Mouse (Mus musculus): ENCODE data around the gene Eif3i. TPM values are rescaled to one million over a fixed set of nuclear protein-coding genes. Genes with fewer than 3 reads are reported as not detected.

The Eif3i gene
- polyA plus RNA-seq, 1 experiment from 2014 or later = 322 TPM

DNA sequence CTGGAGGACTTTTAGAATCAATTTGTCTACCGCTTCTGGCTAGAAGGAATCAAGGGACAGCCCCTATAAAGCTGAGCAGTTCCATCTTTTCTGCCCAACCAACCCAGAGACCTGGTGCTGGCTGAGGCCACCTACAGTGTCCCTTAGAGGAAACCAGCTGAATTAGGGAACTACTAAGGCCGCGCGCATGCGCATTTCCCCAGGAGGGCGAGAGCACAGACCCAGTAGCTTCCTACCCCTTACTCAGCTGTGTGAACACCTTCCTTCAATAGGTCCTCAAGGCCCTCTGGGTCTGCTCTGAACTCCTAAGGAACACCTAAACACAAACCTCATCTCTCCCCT is 24.6 kb upstream of the Eif3i start:
- H3K4me3 ChIP-seq = peak overlapping the region; percentile 62

DNA sequence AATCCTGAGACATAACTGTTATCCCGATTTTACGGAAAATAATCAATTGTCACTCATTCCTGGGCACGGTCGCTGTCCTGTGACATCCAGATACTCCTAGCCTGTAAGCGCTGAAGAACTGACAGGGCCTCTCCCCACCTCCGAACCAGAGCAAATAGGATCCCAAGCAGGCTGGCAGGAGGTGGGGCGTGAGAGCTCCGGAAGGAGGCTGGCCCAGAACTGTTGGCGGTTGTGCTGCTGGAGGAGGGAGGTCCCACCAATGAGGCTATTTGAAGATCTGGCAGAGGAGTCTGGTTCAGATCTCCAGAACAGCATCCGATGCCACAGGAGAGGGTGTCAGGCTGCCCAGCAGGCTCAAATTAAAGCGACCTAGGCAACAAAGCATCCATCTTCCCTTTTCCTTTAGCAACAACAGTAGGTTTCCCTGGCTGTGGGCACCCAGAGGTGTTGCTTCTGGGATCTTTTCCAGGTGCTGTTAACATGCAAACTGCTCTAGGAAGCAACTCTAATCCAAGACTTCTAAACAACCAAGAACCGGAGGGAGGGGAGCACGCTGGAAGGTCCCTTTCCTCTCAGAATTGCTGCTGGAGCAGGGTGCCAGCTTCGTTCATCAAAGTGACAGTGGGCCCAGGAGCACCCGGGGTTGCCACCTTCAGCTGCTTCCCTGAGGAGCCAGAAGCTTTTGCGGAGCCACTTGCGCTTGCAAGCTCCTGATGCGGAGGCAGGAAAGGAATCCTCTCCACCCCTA is 24.0 kb upstream of the Eif3i start:
- H3K27ac ChIP-seq = peak overlapping the region; percentile 81
- H3K4me3 ChIP-seq = peak overlapping the region; percentile 62
- H3K27me3 ChIP-seq (ENCODE audit: low read depth, poor library complexity, severe bottlenecking) = no peaks in the 10 kb centered on the region
- peak; percentile 80 for DNase-seq (ENCODE audit: low spot score)
- H3K4me1 ChIP-seq = peaks cover 43% of the 10 kb centered on the region
- no peaks in the 10 kb centered on the region for H3K9me3 ChIP-seq (replicated peaks)
- 1% methylated on average over 18 of the region's 18 CpGs for WGBS
- peaks cover 43% of the 10 kb centered on the region for H3K36me3 ChIP-seq

More for the DNA sequence above, 24.6 kb upstream of the Eif3i start:
- 3% methylated on average over 6 of the region's 6 CpGs for WGBS
- Histone ChIP-seq H3K9me3 (replicated peaks) (no peaks in the 10 kb centered on the region), H3K27me3 (ENCODE audit: low read depth, poor library complexity, severe bottlenecking) (no peaks in the 10 kb centered on the region), H3K27ac (peak overlapping the region; percentile 81), H3K4me1 (peaks cover 43% of the 10 kb centered on the region), H3K36me3 (peaks cover 48% of the 10 kb centered on the region)
- peak; percentile 77 for DNase-seq (ENCODE audit: low spot score)

DNA sequence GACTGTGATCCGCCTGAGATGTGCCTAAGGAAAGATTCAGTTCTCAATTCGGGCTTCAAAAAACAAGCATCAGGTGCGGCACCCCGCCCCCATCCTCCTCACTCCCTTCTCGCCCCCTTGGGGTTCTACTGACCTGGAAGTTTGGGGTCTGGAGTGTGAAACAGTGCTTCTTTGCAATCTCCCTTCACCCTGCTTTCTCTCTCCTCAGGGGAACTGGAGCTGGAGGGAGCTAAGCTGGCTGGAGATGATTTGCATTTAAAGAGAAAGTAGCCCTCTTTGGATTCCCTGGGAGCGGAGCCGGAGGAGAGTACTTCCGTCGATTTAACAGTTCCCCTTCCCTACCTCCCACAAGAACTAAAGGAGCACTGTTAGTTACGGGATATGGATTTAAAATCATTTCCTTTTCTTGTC is 23.2 kb upstream of the Eif3i start, which contains the start of gene Ccdc28b:
TSS of gene Ccdc28b (minus strand) at position 267 of the 411 bp plus-strand sequence.
- WGBS = 0% methylated on average over 10 of the region's 10 CpGs
- peak; percentile 51 for DNase-seq (ENCODE audit: low spot score)
- H3K27me3 ChIP-seq (ENCODE audit: low read depth, poor library complexity, severe bottlenecking) = no peaks in the 10 kb centered on the region
- H3K27ac ChIP-seq = peak within 1 kb of the TSS; percentile 81
- peaks cover 35% of the 10 kb centered on the region for H3K36me3 ChIP-seq
- peak within 1 kb of the TSS; percentile 62 for H3K4me3 ChIP-seq
- H3K9me3 ChIP-seq (replicated peaks) = no peaks in the 10 kb centered on the region
- peaks cover 48% of the 10 kb centered on the region for H3K4me1 ChIP-seq

DNA sequence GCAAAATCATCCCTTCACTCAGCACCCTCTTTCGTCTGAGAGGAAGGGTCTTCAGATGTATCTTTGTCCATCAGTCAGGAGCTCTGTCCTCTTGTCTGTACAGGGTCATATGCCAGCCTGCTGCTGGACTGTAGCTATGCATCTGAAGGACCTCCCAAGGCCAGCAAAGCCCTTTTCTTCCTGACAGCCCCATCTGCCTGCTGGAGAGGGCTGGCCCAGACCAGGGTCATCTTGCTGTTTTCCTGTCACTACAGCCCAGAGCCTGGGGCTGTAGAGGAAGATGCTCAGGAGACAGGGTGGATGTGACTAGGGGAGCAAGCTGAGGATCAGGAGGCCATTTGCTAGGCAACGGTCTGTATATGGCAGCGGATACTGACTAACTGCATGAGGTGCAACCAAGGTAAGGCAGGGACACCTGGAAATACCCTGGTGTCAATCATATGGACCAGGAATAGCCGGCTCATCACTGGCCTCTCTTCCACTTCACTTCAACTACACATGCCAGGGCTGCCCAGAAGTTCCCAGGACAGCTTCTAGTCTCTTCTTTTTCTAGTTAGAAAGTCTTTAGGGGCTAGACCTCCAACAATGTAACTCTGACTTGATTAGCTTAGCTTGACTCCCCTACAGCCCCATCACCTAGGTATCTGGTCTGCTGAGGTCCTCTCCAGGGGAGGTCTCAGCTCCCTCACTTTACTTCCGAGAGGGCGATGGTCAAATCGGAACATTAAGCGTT is 22.5 kb upstream of the Eif3i start:
- Histone ChIP-seq H3K36me3 (peaks cover 28% of the 10 kb centered on the region), H3K4me1 (peaks cover 55% of the 10 kb centered on the region), H3K27me3 (ENCODE audit: low read depth, poor library complexity, severe bottlenecking) (no peaks in the 10 kb centered on the region), H3K4me3 (peak overlapping the region; percentile 62), H3K27ac (peak overlapping the region; percentile 81), H3K9me3 (replicated peaks) (no peaks in the 10 kb centered on the region)
- DNase-seq (ENCODE audit: low spot score) = no peak
- WGBS = 25% methylated on average over 8 of the region's 8 CpGs

DNA sequence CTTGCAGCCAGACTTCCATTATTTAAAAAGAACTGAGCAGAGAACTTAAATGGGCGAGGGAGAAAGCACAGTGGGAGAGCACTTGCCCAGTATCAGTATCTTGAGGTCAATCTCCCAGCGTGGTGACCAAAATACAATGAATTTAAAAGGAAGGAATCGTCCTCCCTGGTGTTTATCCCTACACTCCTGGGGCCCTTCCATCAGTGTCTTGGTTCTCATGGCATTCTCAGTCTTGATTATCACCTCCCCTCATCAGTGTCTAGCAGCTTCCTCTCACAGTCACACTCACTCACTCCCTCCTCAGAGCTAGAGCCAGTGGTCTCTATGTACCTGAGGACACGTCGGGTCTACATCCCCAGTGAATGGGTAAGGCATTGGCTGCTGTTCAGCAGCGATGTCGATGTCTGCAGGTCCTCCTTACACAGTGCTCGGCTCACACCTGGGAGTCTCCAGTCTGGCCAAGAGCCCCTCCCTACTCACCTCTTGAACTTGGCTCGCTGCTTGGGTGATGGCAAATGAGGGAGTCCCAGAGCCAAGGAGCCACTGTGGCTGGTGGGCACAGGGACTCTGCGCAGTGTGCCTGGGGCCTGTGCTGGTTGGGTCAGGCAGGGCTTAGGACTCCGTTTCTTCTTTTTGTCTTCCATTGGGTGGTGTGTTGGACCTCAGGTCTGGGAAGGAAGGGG is 21.8 kb upstream of the Eif3i start:
- no peaks in the 10 kb centered on the region for H3K27me3 ChIP-seq (ENCODE audit: low read depth, poor library complexity, severe bottlenecking)
- H3K27ac ChIP-seq = peak overlapping the region; percentile 81
- H3K4me3 ChIP-seq = peak overlapping the region; percentile 62; the same call in 1 of the 2 replicates
- no peak for DNase-seq (ENCODE audit: low spot score)
- H3K4me1 ChIP-seq = peaks cover 58% of the 10 kb centered on the region
- WGBS = 79% methylated on average over 11 of the region's 11 CpGs
- H3K36me3 ChIP-seq = peaks cover 27% of the 10 kb centered on the region
- no peaks in the 10 kb centered on the region for H3K9me3 ChIP-seq (replicated peaks)

DNA sequence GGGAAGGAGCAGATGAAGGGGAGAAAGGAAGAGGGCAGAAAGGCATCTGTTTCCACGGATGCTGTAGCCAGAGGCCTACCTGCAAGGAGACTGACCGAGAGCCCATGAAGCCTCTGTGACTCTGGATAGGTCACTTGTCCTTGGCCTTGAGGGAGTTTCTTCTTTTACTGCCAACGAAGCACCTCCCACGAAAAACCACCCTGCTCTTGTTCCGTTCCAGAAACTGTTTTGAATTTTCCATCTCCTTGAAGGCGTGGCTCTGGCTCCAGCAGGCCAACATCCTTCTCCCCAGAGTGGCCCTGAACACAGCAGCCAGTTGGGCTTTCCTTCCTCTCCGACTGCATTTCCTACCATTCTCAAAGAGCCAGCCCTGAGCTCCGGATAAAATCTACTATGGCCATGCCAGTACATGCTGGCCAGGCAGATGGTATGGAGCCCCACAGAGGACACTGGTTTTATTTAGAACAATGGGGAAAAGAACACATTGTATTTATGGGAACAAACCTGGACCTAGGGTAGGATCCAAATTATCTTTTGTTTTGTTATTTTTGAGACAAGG is 20.9 kb upstream of the Eif3i start:
- H3K4me3 ChIP-seq = no peak overlapping the region
- WGBS = 86% methylated on average over 8 of the region's 8 CpGs
- H3K4me1 ChIP-seq = peaks cover 58% of the 10 kb centered on the region
- no peak for DNase-seq (ENCODE audit: low spot score)
- H3K36me3 ChIP-seq = peaks cover 27% of the 10 kb centered on the region
- no peaks in the 10 kb centered on the region for H3K27me3 ChIP-seq (ENCODE audit: low read depth, poor library complexity, severe bottlenecking)
- H3K27ac ChIP-seq = no peak overlapping the region
- no peaks in the 10 kb centered on the region for H3K9me3 ChIP-seq (replicated peaks)

DNA sequence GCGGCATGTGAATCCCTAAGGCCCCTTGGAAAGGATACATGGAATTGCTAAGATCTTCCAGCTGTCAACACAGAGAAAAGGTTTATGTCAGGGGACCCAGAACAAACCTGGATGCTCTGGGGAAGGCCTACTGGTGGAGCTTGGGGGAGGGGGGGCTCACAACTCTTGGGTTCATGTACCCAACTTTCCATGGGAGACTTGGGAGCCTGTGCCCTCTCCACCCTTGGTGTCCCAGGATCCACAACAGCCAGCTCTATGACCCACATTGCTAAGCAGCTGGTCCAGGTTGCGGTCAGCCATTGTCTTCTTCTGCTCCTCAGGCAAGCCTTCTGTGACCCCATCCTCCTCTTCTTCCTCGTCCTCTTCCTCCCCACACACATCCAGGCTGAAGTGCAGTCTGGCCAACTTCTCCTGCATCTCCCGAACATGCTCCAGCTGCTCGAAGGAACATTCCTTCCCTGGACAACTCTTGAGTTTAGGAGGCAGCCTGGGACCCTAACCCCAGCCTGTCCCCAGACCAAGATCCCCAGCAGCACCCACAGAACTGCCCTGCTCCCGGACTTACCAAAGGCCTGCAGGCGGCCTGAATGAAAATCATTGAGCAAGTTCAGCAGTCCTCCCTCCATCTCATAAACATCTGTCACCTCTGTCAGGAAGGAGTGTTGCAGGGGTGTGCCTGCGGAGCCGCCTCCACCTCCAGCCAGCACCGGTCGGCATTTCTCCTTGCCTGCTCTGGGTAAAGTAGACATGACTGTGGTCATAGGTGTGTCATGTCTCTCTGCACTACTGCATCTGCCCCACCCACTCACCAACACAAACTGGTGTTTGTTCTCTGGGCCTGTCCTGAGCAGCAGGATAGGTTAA is 20.2 kb upstream of the Eif3i start:
- H3K36me3 ChIP-seq = peaks cover 28% of the 10 kb centered on the region
- DNase-seq (ENCODE audit: low spot score) = no peak
- WGBS = 86% methylated on average over 11 of the region's 11 CpGs
- peaks cover 52% of the 10 kb centered on the region for H3K4me1 ChIP-seq
- H3K27ac ChIP-seq = 0 out of 2 replicates have a peak overlapping the region, but pooled peaks have one; percentile 14
- no peaks in the 10 kb centered on the region for H3K9me3 ChIP-seq (replicated peaks)
- no peaks in the 10 kb centered on the region for H3K27me3 ChIP-seq (ENCODE audit: low read depth, poor library complexity, severe bottlenecking)
- H3K4me3 ChIP-seq = no peak overlapping the region

DNA sequence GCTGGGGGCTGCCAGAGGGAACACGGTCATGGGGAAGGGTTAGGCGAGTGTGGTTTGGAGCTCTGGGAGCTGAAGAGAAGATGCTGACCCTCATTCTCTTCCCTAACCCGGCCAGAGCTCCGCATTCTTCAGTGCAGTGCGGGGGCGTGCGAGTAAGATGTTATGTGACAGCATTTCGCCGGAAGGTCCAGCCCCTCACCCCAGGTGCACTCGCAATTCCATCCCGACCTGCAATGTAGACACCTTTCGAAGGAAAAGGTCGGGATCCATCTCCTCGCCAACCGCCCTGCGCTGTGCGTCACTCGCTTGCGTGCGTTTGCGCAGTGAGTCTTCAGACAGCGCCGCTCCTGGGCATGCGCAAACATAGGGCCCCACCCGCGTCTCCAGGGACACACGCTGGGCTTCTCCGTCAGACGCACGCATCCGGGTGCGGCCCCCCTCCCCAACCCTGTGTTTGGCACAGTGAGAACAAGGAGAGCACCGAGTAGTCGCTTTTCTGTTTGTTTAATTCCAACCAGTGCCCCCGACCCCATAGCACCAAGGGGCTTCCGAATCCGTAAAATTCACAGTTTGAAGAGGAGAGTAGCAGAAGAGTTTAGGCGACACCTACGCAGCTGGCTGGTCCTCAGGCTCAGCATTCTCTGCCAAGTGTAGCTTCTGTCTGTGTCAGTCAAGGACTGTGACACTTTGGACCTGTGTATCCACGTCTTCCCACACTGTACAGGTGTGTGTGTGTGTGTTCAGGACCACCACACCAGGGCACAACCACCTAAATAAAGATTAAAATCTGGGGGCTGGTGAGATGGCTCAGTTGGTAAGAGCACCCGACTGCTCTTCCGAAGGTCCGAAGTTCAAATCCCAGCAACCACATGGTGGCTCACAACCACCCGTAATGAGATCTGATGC is 18.6 kb upstream of the Eif3i start, which contains the start of gene Iqcc:
TSS of gene Iqcc (minus strand) at position 314 of the 906 bp plus-strand sequence.
- H3K27ac ChIP-seq = peak within 1 kb of the TSS; percentile 90
- peaks cover 36% of the 10 kb centered on the region for H3K4me1 ChIP-seq
- peak; percentile 92 for DNase-seq (ENCODE audit: low spot score)
- 6% methylated on average over 44 of the region's 44 CpGs for WGBS
- H3K36me3 ChIP-seq = peaks cover 30% of the 10 kb centered on the region
- no peaks in the 10 kb centered on the region for H3K27me3 ChIP-seq (ENCODE audit: low read depth, poor library complexity, severe bottlenecking)
- H3K9me3 ChIP-seq (replicated peaks) = no peaks in the 10 kb centered on the region
- peak within 1 kb of the TSS; percentile 73 for H3K4me3 ChIP-seq

DNA sequence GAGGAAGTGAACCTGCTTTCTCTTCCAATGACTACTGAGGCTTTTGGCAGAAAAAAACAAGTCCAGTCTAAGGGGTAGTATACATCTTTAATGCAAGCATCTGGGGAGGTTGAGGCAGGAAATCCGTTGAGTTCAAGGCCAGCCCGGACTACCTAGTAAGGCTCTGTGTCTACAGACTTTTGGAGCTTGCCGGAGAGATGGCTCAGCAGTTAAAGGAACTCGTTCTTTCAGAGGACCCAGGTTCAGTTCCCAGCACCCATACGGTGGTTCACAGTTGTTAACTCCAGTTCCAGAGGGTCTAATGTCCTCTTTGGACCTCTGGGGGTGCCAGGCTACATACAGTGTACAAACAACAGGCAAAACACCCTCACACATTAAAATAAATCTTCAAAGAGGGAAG is 17.6 kb upstream of the Eif3i start:
- no peaks in the 10 kb centered on the region for H3K9me3 ChIP-seq (replicated peaks)
- peak overlapping the region; percentile 90; the same call in 1 of the 2 replicates for H3K27ac ChIP-seq
- WGBS = 94% methylated on average over 5 of the region's 5 CpGs
- DNase-seq (ENCODE audit: low spot score) = no peak
- H3K36me3 ChIP-seq = peaks cover 30% of the 10 kb centered on the region
- H3K4me1 ChIP-seq = peaks cover 26% of the 10 kb centered on the region
- no peaks in the 10 kb centered on the region for H3K27me3 ChIP-seq (ENCODE audit: low read depth, poor library complexity, severe bottlenecking)
- peak overlapping the region; percentile 73 for H3K4me3 ChIP-seq

DNA sequence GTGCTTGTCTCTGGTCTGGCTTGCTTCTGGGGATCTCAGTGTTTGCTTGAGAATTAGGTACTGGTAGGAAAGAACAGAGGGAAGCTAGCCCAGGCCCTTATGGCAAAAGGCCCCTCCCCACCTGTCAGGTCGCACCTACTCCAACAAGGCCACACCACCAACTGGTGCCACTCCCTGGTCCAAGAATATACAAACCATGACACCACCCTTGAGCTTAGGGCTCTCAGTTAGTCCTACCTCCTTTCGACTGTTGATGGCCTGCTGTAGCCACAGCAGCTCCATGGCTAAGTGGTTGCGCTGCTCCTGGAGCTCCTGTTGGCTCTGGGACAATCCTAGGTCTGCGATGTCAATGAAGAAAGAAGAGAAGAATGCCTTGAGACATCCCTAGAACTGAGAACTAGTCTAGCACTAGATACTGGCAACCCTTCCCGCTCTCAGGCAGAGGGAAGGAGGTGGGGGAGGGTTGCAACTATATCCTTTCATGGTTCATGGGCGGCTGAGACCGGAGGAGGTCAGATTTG is 16.7 kb upstream of the Eif3i start:
- peaks cover 18% of the 10 kb centered on the region for H3K4me1 ChIP-seq

DNA sequence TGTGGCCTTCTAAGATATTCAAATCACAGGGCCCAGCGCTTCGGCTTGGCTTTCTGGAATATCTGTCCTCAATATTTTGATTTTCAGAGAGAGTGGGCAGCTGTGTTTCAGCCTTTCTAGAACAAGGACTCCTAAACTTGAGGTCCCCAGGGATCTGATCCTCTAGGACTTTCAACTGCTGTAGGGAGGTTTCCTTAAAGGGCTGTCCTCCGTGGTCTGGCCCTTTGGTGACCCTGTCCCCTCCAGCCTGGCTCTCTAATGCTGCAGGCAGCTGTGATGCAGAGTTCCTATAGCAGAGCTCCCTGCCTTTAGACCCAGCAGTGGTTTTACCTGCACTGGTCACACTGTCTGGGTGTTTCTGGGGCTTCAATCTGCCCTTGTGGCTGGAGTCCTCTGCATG is 16.2 kb upstream of the Eif3i start:
- no peak overlapping the region for H3K27ac ChIP-seq
- WGBS = 90% methylated on average over 3 of the region's 3 CpGs
- no peak overlapping the region for H3K4me3 ChIP-seq
- peaks cover 30% of the 10 kb centered on the region for H3K36me3 ChIP-seq
- H3K27me3 ChIP-seq (ENCODE audit: low read depth, poor library complexity, severe bottlenecking) = no peaks in the 10 kb centered on the region
- H3K4me1 ChIP-seq = peaks cover 18% of the 10 kb centered on the region
- H3K9me3 ChIP-seq (replicated peaks) = no peaks in the 10 kb centered on the region
- DNase-seq (ENCODE audit: low spot score) = no peak

More for the DNA sequence above, 16.7 kb upstream of the Eif3i start:
- Histone ChIP-seq H3K27me3 (ENCODE audit: low read depth, poor library complexity, severe bottlenecking) (no peaks in the 10 kb centered on the region), H3K4me3 (no peak overlapping the region), H3K9me3 (replicated peaks) (no peaks in the 10 kb centered on the region), H3K27ac (no peak overlapping the region), H3K36me3 (peaks cover 30% of the 10 kb centered on the region)
- no peak for DNase-seq (ENCODE audit: low spot score)
- 95% methylated on average over 7 of the region's 7 CpGs for WGBS

Data from limb, embryonic 10.5 days (tissue).